Mouse (Mus musculus): ENCODE results near the gene 4921530L21Rik. TPM values are rescaled to one million over a fixed set of nuclear protein-coding genes. Genes with fewer than 3 reads are reported as not detected.

4921530L21Rik gene
- polyA plus RNA-seq (2015; fragmentation: Nextera tagmentation; extraction: Ambion mirVana): not detected in 2 replicates

GRCm38 (mm10) chr14:95880954-95881353, at the start of gene 4921530L21Rik:
4921530L21Rik (plus strand) TSS chr14:95881254.
- no peak for ATAC-seq
- 94% methylated on average over 1 of the region's 1 CpGs for WGBS
- no peak within 1 kb of the TSS for H3K27ac ChIP-seq
- H3K4me2 ChIP-seq (replicated peaks): no peak within 1 kb of the TSS
- no peaks in the 10 kb centered on the region for H3K27me3 ChIP-seq
- H3K36me3 ChIP-seq: no peaks in the 10 kb centered on the region
- H3K4me1 ChIP-seq (replicated peaks): no peaks in the 10 kb centered on the region; the same call in 1 of the 2 replicates
- no peak within 1 kb of the TSS for H3K4me3 ChIP-seq (replicated peaks)
- H3K9ac ChIP-seq (replicated peaks): no peak within 1 kb of the TSS
- H3K9me3 ChIP-seq: no peaks in the 10 kb centered on the region

- 71% methylated on average over 3 of the region's 3 CpGs for WGBS
- Histone ChIP-seq H3K4me2 (replicated peaks) (no peak overlapping the region), H3K4me3 (replicated peaks) (no peak overlapping the region), H3K9ac (replicated peaks) (no peak overlapping the region), H3K36me3 (no peaks in the 10 kb centered on the region), H3K9me3 (no peaks in the 10 kb centered on the region), H3K27ac (no peak overlapping the region), H3K27me3 (no peaks in the 10 kb centered on the region), H3K4me1 (replicated peaks) (no peaks in the 10 kb centered on the region)
- ATAC-seq: no peak
Measured at GRCm38 (mm10) chr14:95833866-95834265, 47.2 kb upstream of the 4921530L21Rik start.

- 79% methylated on average over 3 of the region's 3 CpGs for WGBS
- Histone ChIP-seq H3K4me2 (replicated peaks) (no peak overlapping the region), H3K36me3 (no peaks in the 10 kb centered on the region), H3K27ac (no peak overlapping the region), H3K9me3 (no peaks in the 10 kb centered on the region), H3K9ac (replicated peaks) (no peak overlapping the region), H3K27me3 (no peaks in the 10 kb centered on the region), H3K4me3 (replicated peaks) (no peak overlapping the region), H3K4me1 (replicated peaks) (peaks cover 6% of the 10 kb centered on the region)
- ATAC-seq: no peak
Measured at GRCm38 (mm10) chr14:95862981-95863380, 18.1 kb upstream of the 4921530L21Rik start.

GRCm38 (mm10) chr14:95865676-95866416, 15.2 kb upstream of the 4921530L21Rik start:
- Histone ChIP-seq H3K4me3 (replicated peaks) (no peak overlapping the region), H3K4me1 (replicated peaks) (peaks cover 6% of the 10 kb centered on the region), H3K36me3 (no peaks in the 10 kb centered on the region), H3K27me3 (no peaks in the 10 kb centered on the region), H3K27ac (no peak overlapping the region), H3K9me3 (no peaks in the 10 kb centered on the region), H3K4me2 (replicated peaks) (no peak overlapping the region), H3K9ac (replicated peaks) (no peak overlapping the region)
- ATAC-seq: peak; percentile 79
- WGBS: 38% methylated on average over 7 of the region's 7 CpGs

GRCm38 (mm10) chr14:95872020-95872419, 9.0 kb upstream of the 4921530L21Rik start:
- Histone ChIP-seq H3K27ac (no peak overlapping the region), H3K36me3 (no peaks in the 10 kb centered on the region), H3K27me3 (no peaks in the 10 kb centered on the region), H3K9ac (replicated peaks) (no peak overlapping the region), H3K9me3 (no peaks in the 10 kb centered on the region), H3K4me2 (replicated peaks) (no peak overlapping the region), H3K4me3 (replicated peaks) (no peak overlapping the region), H3K4me1 (replicated peaks) (no peaks in the 10 kb centered on the region; the same call in 1 of the 2 replicates)
- 81% methylated on average over 5 of the region's 5 CpGs for WGBS
- ATAC-seq: no peak

GRCm38 (mm10) chr14:95876785-95877510, 4.1 kb upstream of the 4921530L21Rik start:
- Histone ChIP-seq H3K4me3 (replicated peaks) (no peak overlapping the region), H3K9me3 (no peaks in the 10 kb centered on the region), H3K9ac (replicated peaks) (no peak overlapping the region), H3K36me3 (no peaks in the 10 kb centered on the region), H3K4me1 (replicated peaks) (no peaks in the 10 kb centered on the region; the same call in 1 of the 2 replicates), H3K4me2 (replicated peaks) (no peak overlapping the region), H3K27me3 (no peaks in the 10 kb centered on the region), H3K27ac (no peak overlapping the region)
- 51% methylated on average over 3 of the region's 3 CpGs for WGBS
- ATAC-seq: peak; percentile 56

- Histone ChIP-seq H3K4me3 (replicated peaks) (no peak overlapping the region), H3K36me3 (no peaks in the 10 kb centered on the region), H3K9ac (replicated peaks) (no peak overlapping the region), H3K9me3 (no peaks in the 10 kb centered on the region), H3K4me1 (replicated peaks) (no peaks in the 10 kb centered on the region; the same call in 1 of the 2 replicates), H3K27me3 (no peaks in the 10 kb centered on the region), H3K27ac (no peak overlapping the region), H3K4me2 (replicated peaks) (no peak overlapping the region)
- ATAC-seq: no peak; the same call in 1 of the 2 replicates
- 75% methylated on average over 1 of the region's 1 CpGs for WGBS
Measured at GRCm38 (mm10) chr14:95877548-95877947, 3.5 kb upstream of the 4921530L21Rik start.

- H3K4me1 ChIP-seq (replicated peaks): 0 out of 2 replicates have a peak, but pooled peaks cover 3% of the 10 kb centered on the region
Measured at GRCm38 (mm10) chr14:95899458-95899857, 18.4 kb downstream of the 4921530L21Rik start.

GRCm38 (mm10) chr14:95904591-95905095, 23.6 kb downstream of the 4921530L21Rik start:
- 85% methylated on average over 1 of the region's 1 CpGs for WGBS
- no peak overlapping the region for H3K9ac ChIP-seq (replicated peaks)
- H3K4me2 ChIP-seq (replicated peaks): no peak overlapping the region
- no peak for ATAC-seq
- no peaks in the 10 kb centered on the region for H3K4me1 ChIP-seq (replicated peaks)
- H3K27ac ChIP-seq: no peak overlapping the region
- H3K9me3 ChIP-seq: no peaks in the 10 kb centered on the region
- H3K27me3 ChIP-seq: no peaks in the 10 kb centered on the region
- no peak overlapping the region for H3K4me3 ChIP-seq (replicated peaks)
- H3K36me3 ChIP-seq: no peaks in the 10 kb centered on the region

More at GRCm38 (mm10) chr14:95899458-95899857, 18.4 kb downstream of the 4921530L21Rik start:
- peak; percentile 90 for ATAC-seq
- H3K36me3 ChIP-seq: no peaks in the 10 kb centered on the region
- no peak overlapping the region; the same call in 1 of the 2 replicates for H3K4me2 ChIP-seq (replicated peaks)
- H3K27ac ChIP-seq: no peak overlapping the region
- H3K27me3 ChIP-seq: no peaks in the 10 kb centered on the region
- no peak overlapping the region for H3K4me3 ChIP-seq (replicated peaks)
- no peak overlapping the region for H3K9ac ChIP-seq (replicated peaks)
- 8% methylated on average over 6 of the region's 6 CpGs for WGBS
- no peaks in the 10 kb centered on the region for H3K9me3 ChIP-seq

- no peak overlapping the region for H3K27ac ChIP-seq
- no peaks in the 10 kb centered on the region for H3K9me3 ChIP-seq
- 90% methylated on average over 2 of the region's 2 CpGs for WGBS
- no peak overlapping the region for H3K4me2 ChIP-seq (replicated peaks)
- H3K4me3 ChIP-seq (replicated peaks): no peak overlapping the region
- H3K36me3 ChIP-seq: no peaks in the 10 kb centered on the region
- no peaks in the 10 kb centered on the region for H3K27me3 ChIP-seq
- no peak for ATAC-seq
- no peak overlapping the region for H3K9ac ChIP-seq (replicated peaks)
- no peaks in the 10 kb centered on the region for H3K4me1 ChIP-seq (replicated peaks)
Measured at GRCm38 (mm10) chr14:95913293-95913692, 32.2 kb downstream of the 4921530L21Rik start.

GRCm38 (mm10) chr14:95926742-95927141, 45.7 kb downstream of the 4921530L21Rik start:
- no peak overlapping the region for H3K27ac ChIP-seq
- H3K4me1 ChIP-seq (replicated peaks): no peaks in the 10 kb centered on the region
- H3K36me3 ChIP-seq: no peaks in the 10 kb centered on the region
- no peaks in the 10 kb centered on the region for H3K9me3 ChIP-seq
- H3K27me3 ChIP-seq: no peaks in the 10 kb centered on the region
- ATAC-seq: no peak
- WGBS: 97% methylated on average over 1 of the region's 1 CpGs
- no peak overlapping the region for H3K4me3 ChIP-seq (replicated peaks)
- H3K4me2 ChIP-seq (replicated peaks): no peak overlapping the region
- H3K9ac ChIP-seq (replicated peaks): no peak overlapping the region

All from midbrain, embryonic 13.5 days (tissue).